Mouse (Mus musculus): ENCODE measurements around the gene Ndufa11.

The Ndufa11 gene

GRCm38 (mm10) chr17:56717363-56718058 lies at the start of gene Ndufa11, which contains the start of gene Vmac:
Gene Ndufa11, plus strand, starts transcription at chr17:56717767.
Gene Vmac, minus strand, starts transcription at chr17:56718022.
- peak; percentile 96 for DNase-seq (ENCODE audit: extremely low spot score)

- DNase-seq (ENCODE audit: extremely low spot score) = peak; percentile 87
Measured at GRCm38 (mm10) chr17:56668384-56669144, 49.0 kb upstream of the Ndufa11 start.

- DNase-seq (ENCODE audit: extremely low spot score) = no peak
Measured at GRCm38 (mm10) chr17:56669766-56670165, 47.8 kb upstream of the Ndufa11 start.

- DNase-seq (ENCODE audit: extremely low spot score) = peak; percentile 100
Measured at GRCm38 (mm10) chr17:56672941-56673646, 44.5 kb upstream of the Ndufa11 start, which contains the start of gene Ranbp3. Gene Ranbp3, plus strand, starts transcription at chr17:56673294.

GRCm38 (mm10) chr17:56673647-56674416 lies 43.7 kb upstream of the Ndufa11 start:
- peak; percentile 39 for DNase-seq (ENCODE audit: extremely low spot score)

- DNase-seq (ENCODE audit: extremely low spot score) = no peak
Measured at GRCm38 (mm10) chr17:56681791-56682190, 35.8 kb upstream of the Ndufa11 start.

- no peak for DNase-seq (ENCODE audit: extremely low spot score)
Measured at GRCm38 (mm10) chr17:56682880-56683279, 34.7 kb upstream of the Ndufa11 start.

GRCm38 (mm10) chr17:56683546-56684140 lies 33.9 kb upstream of the Ndufa11 start:
- no peak for DNase-seq (ENCODE audit: extremely low spot score)

- DNase-seq (ENCODE audit: extremely low spot score) = no peak
Measured at GRCm38 (mm10) chr17:56684649-56685048, 32.9 kb upstream of the Ndufa11 start.

- no peak for DNase-seq (ENCODE audit: extremely low spot score)
Measured at GRCm38 (mm10) chr17:56686801-56687200, 30.8 kb upstream of the Ndufa11 start.

- DNase-seq (ENCODE audit: extremely low spot score) = no peak
Measured at GRCm38 (mm10) chr17:56688045-56688444, 29.5 kb upstream of the Ndufa11 start.

- DNase-seq (ENCODE audit: extremely low spot score) = no peak
Measured at GRCm38 (mm10) chr17:56688689-56689088, 28.9 kb upstream of the Ndufa11 start.

- no peak for DNase-seq (ENCODE audit: extremely low spot score)
Measured at GRCm38 (mm10) chr17:56693395-56693794, 24.2 kb upstream of the Ndufa11 start.

- DNase-seq (ENCODE audit: extremely low spot score) = no peak
Measured at GRCm38 (mm10) chr17:56693851-56694310, 23.7 kb upstream of the Ndufa11 start.

GRCm38 (mm10) chr17:56700451-56700850 lies 17.1 kb upstream of the Ndufa11 start:
- no peak for DNase-seq (ENCODE audit: extremely low spot score)

GRCm38 (mm10) chr17:56703038-56703437 lies 14.5 kb upstream of the Ndufa11 start:
- DNase-seq (ENCODE audit: extremely low spot score) = no peak

- DNase-seq (ENCODE audit: extremely low spot score) = no peak
Measured at GRCm38 (mm10) chr17:56706515-56706914, 11.1 kb upstream of the Ndufa11 start.

- DNase-seq (ENCODE audit: extremely low spot score) = no peak
Measured at GRCm38 (mm10) chr17:56708692-56709091, 8.9 kb upstream of the Ndufa11 start.

GRCm38 (mm10) chr17:56709708-56710107 lies 7.9 kb upstream of the Ndufa11 start:
- no peak for DNase-seq (ENCODE audit: extremely low spot score)

GRCm38 (mm10) chr17:56715360-56715759 lies 2.2 kb upstream of the Ndufa11 start:
- no peak for DNase-seq (ENCODE audit: extremely low spot score)

All from embryo, embryonic 9.5 days (tissue).